Mouse (Mus musculus) lung, adult 2 months (tissue): ENCODE data around the gene Msmb.

ENCODE experiments used
- CTCF ChIP-seq: fragments of 200-500 bp; IDR thresholded peaks from 2 replicates; pipeline ENCODE4 v1.5.1; 2011; ENCODE audit warnings: mild to moderate bottlenecking, low read length, control low read depth; ENCODE audit not compliant: insufficient read depth
- POLR2A ChIP-seq: fragments of 200-500 bp; IDR thresholded peaks from 2 replicates; pipeline ENCODE4 v1.6.1; 2011; ENCODE audit warnings: low read depth, mild to moderate bottlenecking, control low read depth, low read length, borderline replicate concordance; ENCODE audit errors: extremely low read depth

DNA sequence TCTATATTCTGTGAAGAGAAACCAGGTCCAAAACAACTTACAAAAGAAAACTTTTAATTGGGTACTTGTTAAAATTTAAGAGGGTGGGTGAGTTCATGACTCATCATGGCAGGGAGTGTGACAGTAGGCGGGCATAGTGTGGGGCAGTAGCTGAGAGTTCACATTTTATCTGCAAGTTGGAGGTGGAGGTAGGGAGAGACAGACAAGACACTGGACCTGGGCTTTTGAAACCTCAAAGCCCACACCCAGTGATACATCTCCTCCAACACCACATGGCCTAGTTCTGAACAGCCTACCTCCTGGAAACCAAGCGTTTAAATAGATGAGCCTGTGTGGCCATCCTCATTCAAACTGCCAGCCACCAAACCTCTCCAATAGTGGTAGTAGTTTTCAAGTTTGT lies 33.5 kb downstream of the Msmb start:
- TF ChIP-seq CTCF (no peak), POLR2A (no peak)
